Mouse (Mus musculus) monocyte, adult 2 months (primary cell): ENCODE measurements around the gene Myo6.

ENCODE experiments used
- DNase-seq, 2 experiments: peaks; one replicate each; pipeline ENCODE4 v3.0.0; 2022; ENCODE audit warnings: low spot score in 2 of 2, low read depth in 1 of 2

The Myo6 gene

GRCm38 (mm10) chr9:80164611-80165474 lies at the start of gene Myo6:
Gene Myo6 (plus strand): TSS chr9:80165031.
- peak; percentile 29 to 49 for DNase-seq

GRCm38 (mm10) chr9:80145992-80146587 lies 18.7 kb upstream of the Myo6 start:
- no peak for DNase-seq

GRCm38 (mm10) chr9:80149594-80149993 lies 15.2 kb upstream of the Myo6 start:
- no peak for DNase-seq

- no peak for DNase-seq
Observed at GRCm38 (mm10) chr9:80155277-80155676, 9.6 kb upstream of the Myo6 start.

- DNase-seq, result no peak
Observed at GRCm38 (mm10) chr9:80156780-80157179, 8.1 kb upstream of the Myo6 start.

GRCm38 (mm10) chr9:80157840-80158465 lies 6.9 kb upstream of the Myo6 start:
- no peak for DNase-seq

- no peak for DNase-seq
Observed at GRCm38 (mm10) chr9:80158937-80159336, 5.9 kb upstream of the Myo6 start.

- no peak for DNase-seq
Observed at GRCm38 (mm10) chr9:80161451-80161850, 3.4 kb upstream of the Myo6 start.

- no peak for DNase-seq
Observed at GRCm38 (mm10) chr9:80163126-80163723, 1.6 kb upstream of the Myo6 start.

- DNase-seq, result no peak
Observed at GRCm38 (mm10) chr9:80164191-80164590, 640 bp upstream of the Myo6 start.

- DNase-seq, result no peak
Observed at GRCm38 (mm10) chr9:80165690-80166089, 859 bp downstream of the Myo6 start.

GRCm38 (mm10) chr9:80166425-80166824 lies 1.6 kb downstream of the Myo6 start:
- DNase-seq, result no peak

- DNase-seq, result no peak
Observed at GRCm38 (mm10) chr9:80167089-80167488, 2.3 kb downstream of the Myo6 start.

GRCm38 (mm10) chr9:80169551-80169950 lies 4.7 kb downstream of the Myo6 start:
- DNase-seq, result no peak

GRCm38 (mm10) chr9:80171241-80171640 lies 6.4 kb downstream of the Myo6 start:
- DNase-seq, result no peak

GRCm38 (mm10) chr9:80172396-80173222 lies 7.8 kb downstream of the Myo6 start:
- no peak for DNase-seq

- no peak for DNase-seq
Observed at GRCm38 (mm10) chr9:80173629-80174028, 8.8 kb downstream of the Myo6 start.

GRCm38 (mm10) chr9:80176696-80177478 lies 12.1 kb downstream of the Myo6 start:
- no peak for DNase-seq

- DNase-seq, result no peak
Observed at GRCm38 (mm10) chr9:80178670-80179069, 13.8 kb downstream of the Myo6 start.

- no peak for DNase-seq
Observed at GRCm38 (mm10) chr9:80179688-80180087, 14.9 kb downstream of the Myo6 start.
